Mouse (Mus musculus): ENCODE results near the gene Fig4. TPM values are rescaled to one million over a fixed set of nuclear protein-coding genes. Genes with fewer than 3 reads are reported as not detected.

The Fig4 gene
- 10 to 100 TPM; 25.3 to 26.6 TPM for total RNA-seq (2021)

GRCm38 (mm10) chr10:41302689-41303431 is at the start of gene Fig4:
TSS of gene Fig4 (minus strand) at chr10:41303260.
- intact Hi-C loops (cut with DNase I): loop anchor here (10.0 kb wide), 2 partner anchors 102 to 382 kb away; no protein-coding TSS in a partner anchor
- peak; percentile 79 to 81 for DNase-seq (ENCODE audit: low spot score in 2 of 2)

GRCm38 (mm10) chr10:41341346-41341745 is 38.3 kb upstream of the Fig4 start:
- intact Hi-C loops (cut with DNase I): no loop called here
- no peak for DNase-seq (ENCODE audit: low spot score in 2 of 2)

GRCm38 (mm10) chr10:41332533-41333043 is 29.5 kb upstream of the Fig4 start:
- no peak for DNase-seq (ENCODE audit: low spot score in 2 of 2)
- intact Hi-C loops (cut with DNase I): no loop called here

GRCm38 (mm10) chr10:41315866-41316265 is 12.8 kb upstream of the Fig4 start:
- intact Hi-C loops (cut with DNase I): no loop called here
- DNase-seq (ENCODE audit: low spot score in 2 of 2): no peak

GRCm38 (mm10) chr10:41308205-41308604 is 5.1 kb upstream of the Fig4 start:
- intact Hi-C loops (cut with DNase I): loop anchor here (10.0 kb wide), 2 partner anchors 97 to 377 kb away; no protein-coding TSS in a partner anchor
- DNase-seq (ENCODE audit: low spot score in 2 of 2): no peak

GRCm38 (mm10) chr10:41304961-41305455 is 1.9 kb upstream of the Fig4 start:
- intact Hi-C loops (cut with DNase I): loop anchor here (10.0 kb wide), 2 partner anchors 100 to 380 kb away; no protein-coding TSS in a partner anchor
- no peak for DNase-seq (ENCODE audit: low spot score in 2 of 2)

- DNase-seq (ENCODE audit: low spot score in 2 of 2): peak; percentile 78 to 84
- intact Hi-C loops (cut with DNase I): loop anchor here (10.0 kb wide), 2 partner anchors 101 to 381 kb away; no protein-coding TSS in a partner anchor
These were observed 782 bp upstream of the Fig4 start, which contains the start of gene Ak9 for GRCm38 (mm10) chr10:41303639-41304444. TSS of gene Ak9 (plus strand) at chr10:41303980.

GRCm38 (mm10) chr10:41300161-41300560 is 2.9 kb downstream of the Fig4 start:
- intact Hi-C loops (cut with DNase I): loop anchor here (10.0 kb wide), 2 partner anchors 105 to 385 kb away; no protein-coding TSS in a partner anchor
- DNase-seq (ENCODE audit: low spot score in 2 of 2): no peak

- no peak for DNase-seq (ENCODE audit: low spot score in 2 of 2)
- intact Hi-C loops (cut with DNase I): no loop called here
These were observed 7.9 kb downstream of the Fig4 start for GRCm38 (mm10) chr10:41295145-41295544.

- intact Hi-C loops (cut with DNase I): no loop called here
- no peak for DNase-seq (ENCODE audit: low spot score in 2 of 2)
These were observed 8.3 kb downstream of the Fig4 start for GRCm38 (mm10) chr10:41294734-41295133.

GRCm38 (mm10) chr10:41293019-41293418 is 10.0 kb downstream of the Fig4 start:
- DNase-seq (ENCODE audit: low spot score in 2 of 2): no peak
- intact Hi-C loops (cut with DNase I): no loop called here

GRCm38 (mm10) chr10:41291021-41291420 is 12.0 kb downstream of the Fig4 start:
- intact Hi-C loops (cut with DNase I): no loop called here
- no peak for DNase-seq (ENCODE audit: low spot score in 2 of 2)

GRCm38 (mm10) chr10:41288771-41289415 is 14.2 kb downstream of the Fig4 start:
- intact Hi-C loops (cut with DNase I): loop anchor here (1.0 to 10.0 kb wide), 2 partner anchors 285 to 634 kb away; no protein-coding TSS in a partner anchor
- DNase-seq (ENCODE audit: low spot score in 2 of 2): peak; percentile 85 to 86

- intact Hi-C loops (cut with DNase I): loop anchor here (10.0 kb wide), 1 partner anchor 633 kb away; no protein-coding TSS in a partner anchor
- no peak for DNase-seq (ENCODE audit: low spot score in 2 of 2)
These were observed 15.0 kb downstream of the Fig4 start for GRCm38 (mm10) chr10:41288074-41288473.

GRCm38 (mm10) chr10:41287618-41288017 is 15.4 kb downstream of the Fig4 start:
- intact Hi-C loops (cut with DNase I): loop anchor here (10.0 kb wide), 1 partner anchor 633 kb away; no protein-coding TSS in a partner anchor
- DNase-seq (ENCODE audit: low spot score in 2 of 2): no peak

GRCm38 (mm10) chr10:41282086-41282485 is 21.0 kb downstream of the Fig4 start:
- intact Hi-C loops (cut with DNase I): loop anchor here (10.0 kb wide), 1 partner anchor 627 kb away; no protein-coding TSS in a partner anchor

GRCm38 (mm10) chr10:41280796-41281195 is 22.3 kb downstream of the Fig4 start:
- DNase-seq (ENCODE audit: low spot score in 2 of 2): no peak
- intact Hi-C loops (cut with DNase I): loop anchor here (10.0 kb wide), 1 partner anchor 626 kb away; no protein-coding TSS in a partner anchor

More at GRCm38 (mm10) chr10:41282086-41282485, 21.0 kb downstream of the Fig4 start:
- DNase-seq (ENCODE audit: low spot score in 2 of 2): no peak

GRCm38 (mm10) chr10:41280177-41280576 is 22.9 kb downstream of the Fig4 start:
- no peak for DNase-seq (ENCODE audit: low spot score in 2 of 2)
- intact Hi-C loops (cut with DNase I): loop anchor here (10.0 kb wide), 1 partner anchor 625 kb away; no protein-coding TSS in a partner anchor

- no peak for DNase-seq (ENCODE audit: low spot score in 2 of 2)
- intact Hi-C loops (cut with DNase I): no loop called here
These were observed 24.3 kb downstream of the Fig4 start for GRCm38 (mm10) chr10:41278808-41279207.

All from left cerebral cortex, postnatal 36 days (tissue).